Mouse (Mus musculus) G1E (cell line): ENCODE data around the gene Tyw1.

ENCODE experiments used
- CTCF ChIP-seq: IDR thresholded peaks from 2 replicates; pipeline ENCODE4 v1.5.1; 2012; ENCODE audit warnings: low read depth, low read length, inconsistent platforms, mixed read lengths
- GATA1 ChIP-seq: IDR thresholded peaks from 2 replicates; pipeline ENCODE4 v1.6.1; 2012; ENCODE audit warnings: borderline replicate concordance, low read length, inconsistent platforms, mixed read lengths
- POLR2AphosphoS5 ChIP-seq: IDR thresholded peaks from 2 replicates; pipeline ENCODE4 v1.6.1; 2012; ENCODE audit warnings: low read depth, low read length, inconsistent platforms; ENCODE audit not compliant: insufficient replicate concordance
- TAL1 ChIP-seq: conservative IDR thresholded peaks from 2 replicates; pipeline ENCODE4 v1.6.1; 2012; ENCODE audit warnings: low read depth, low read length, inconsistent platforms, mixed read lengths

DNA sequence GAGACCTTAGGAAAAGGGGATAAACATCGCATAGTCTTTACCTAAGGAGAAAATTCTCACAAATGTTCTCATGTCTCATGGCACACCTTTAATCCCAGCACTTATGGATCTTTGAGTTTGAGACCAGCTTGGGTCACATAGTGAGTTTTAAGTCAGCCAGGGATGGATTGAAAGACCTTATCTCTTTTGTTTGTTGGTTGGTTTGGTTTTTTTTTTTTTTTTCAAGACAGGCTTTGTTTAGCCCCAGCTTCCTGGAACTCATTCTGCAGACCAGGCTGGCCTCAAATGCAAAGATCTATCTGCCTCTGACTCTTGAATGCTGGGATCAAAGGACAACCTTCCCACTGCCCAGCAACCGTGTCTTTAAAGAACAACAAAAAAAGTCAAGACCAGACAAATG is 34.1 kb upstream of the Tyw1 start:
- TF ChIP-seq CTCF, result no peak
- no peak for TF ChIP-seq TAL1
- TF ChIP-seq GATA1, result no peak
- no peak for TF ChIP-seq POLR2AphosphoS5
